Mouse (Mus musculus) lung, postnatal 25 days (tissue): ENCODE measurements at regions not wholly inside any gene's neighbourhood (a gene's known extent, or its start where the extent isn't known, plus 50 kb on each side); places are given as distances from the start of the nearest gene placed in this dataset.

Source experiments
- DNase-seq: peaks from one replicate; pipeline ENCODE4 v3.0.0; 2022; ENCODE audit warnings: low spot score

DNA sequence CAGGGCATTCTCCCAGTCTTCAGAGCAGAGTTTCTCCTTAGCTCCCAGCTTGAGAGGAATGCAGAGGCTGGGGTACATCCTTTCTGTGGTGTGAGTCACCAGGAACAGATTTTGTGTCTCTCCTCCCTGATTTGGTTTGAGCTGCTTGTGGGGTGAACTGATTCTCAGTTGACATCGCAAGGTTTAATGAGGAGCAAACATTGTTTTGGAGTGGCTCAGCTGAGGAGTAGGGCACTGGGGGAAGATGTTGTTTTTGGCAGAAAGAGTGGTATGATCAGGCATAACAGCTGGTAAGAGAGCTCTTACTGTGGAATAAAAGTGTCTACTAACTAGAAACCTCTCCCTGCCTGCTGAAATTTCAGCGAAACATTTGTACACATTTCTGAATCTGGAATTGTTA lies 519.4 kb upstream of the Fam241a start:
- no peak for DNase-seq

DNA sequence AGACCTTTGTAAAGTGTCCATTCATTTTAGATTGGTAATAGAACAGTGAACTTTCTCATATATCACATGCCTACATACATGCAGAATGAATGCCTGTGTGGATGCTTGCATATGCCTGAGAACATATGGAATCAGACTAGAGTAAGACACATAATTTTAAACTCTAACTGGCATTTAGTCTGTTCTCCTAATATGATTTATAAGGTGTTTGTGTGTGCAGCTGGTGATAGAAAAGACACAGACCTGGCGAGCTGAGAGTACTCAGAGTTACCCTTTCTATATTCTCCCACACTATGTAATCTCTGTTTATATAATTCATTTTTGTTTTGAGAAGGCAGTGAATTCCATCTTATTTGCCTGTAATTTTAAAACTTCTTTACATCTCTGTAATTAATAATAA lies 517.4 kb upstream of the Fam241a start:
- DNase-seq: no peak

DNA sequence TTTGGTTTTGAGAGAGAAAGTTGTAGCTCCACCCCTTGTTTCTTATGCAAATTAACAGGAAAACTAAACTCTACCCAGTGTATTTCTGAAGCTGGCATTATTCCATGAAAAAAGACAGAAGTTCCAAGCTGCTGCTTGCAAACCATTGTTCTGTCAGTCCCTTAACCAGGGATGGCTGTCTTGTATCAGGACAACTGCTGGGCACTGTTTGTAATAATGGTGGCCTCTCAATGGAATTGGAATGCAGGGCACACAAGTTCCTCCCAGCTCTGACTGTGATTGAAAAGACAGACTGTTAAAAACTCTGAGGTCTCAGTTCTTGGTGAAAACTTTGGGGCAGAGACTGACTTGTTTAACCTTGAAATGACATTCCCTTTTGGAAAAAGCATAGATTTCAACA lies 516.0 kb upstream of the Fam241a start:
- no peak for DNase-seq

DNA sequence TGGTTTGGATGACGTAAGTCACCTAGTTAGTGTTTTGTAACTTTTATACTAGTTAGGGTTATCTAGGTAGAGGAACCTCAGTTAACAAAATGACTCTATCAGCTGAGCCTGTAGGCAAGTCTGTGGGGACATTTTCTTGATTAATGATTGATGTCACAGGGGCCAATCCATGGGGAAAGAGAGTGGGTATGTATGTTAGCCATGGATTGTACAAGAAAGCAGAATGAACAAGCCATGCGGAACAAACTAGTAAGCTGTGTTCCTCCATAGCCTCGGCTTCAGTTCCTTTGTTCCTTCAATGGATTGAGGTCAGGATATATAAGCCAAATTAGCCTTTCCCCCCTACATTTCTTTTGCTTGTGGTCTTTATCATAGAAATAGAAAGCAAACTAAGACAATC lies 498.7 kb upstream of the Fam241a start:
- DNase-seq: no peak

DNA sequence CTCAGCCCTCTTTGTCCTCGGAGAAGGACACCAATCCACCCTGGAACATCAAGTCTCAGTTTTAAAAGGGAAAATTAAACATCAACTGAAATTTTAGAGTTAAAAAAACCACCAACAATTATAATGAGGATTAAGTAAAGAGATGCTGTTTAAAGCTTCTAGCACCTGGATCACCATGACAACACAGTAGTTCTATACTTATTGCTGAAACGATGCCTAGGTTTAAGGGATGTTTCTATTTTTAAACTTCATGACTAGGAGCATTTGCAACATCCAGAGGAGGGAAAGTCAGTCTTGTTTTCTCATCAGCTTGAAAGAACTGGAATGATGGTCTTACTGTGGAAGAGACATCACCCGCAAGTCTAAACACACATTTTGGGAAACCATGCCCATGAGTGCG lies 484.5 kb upstream of the Fam241a start:
- no peak for DNase-seq

DNA sequence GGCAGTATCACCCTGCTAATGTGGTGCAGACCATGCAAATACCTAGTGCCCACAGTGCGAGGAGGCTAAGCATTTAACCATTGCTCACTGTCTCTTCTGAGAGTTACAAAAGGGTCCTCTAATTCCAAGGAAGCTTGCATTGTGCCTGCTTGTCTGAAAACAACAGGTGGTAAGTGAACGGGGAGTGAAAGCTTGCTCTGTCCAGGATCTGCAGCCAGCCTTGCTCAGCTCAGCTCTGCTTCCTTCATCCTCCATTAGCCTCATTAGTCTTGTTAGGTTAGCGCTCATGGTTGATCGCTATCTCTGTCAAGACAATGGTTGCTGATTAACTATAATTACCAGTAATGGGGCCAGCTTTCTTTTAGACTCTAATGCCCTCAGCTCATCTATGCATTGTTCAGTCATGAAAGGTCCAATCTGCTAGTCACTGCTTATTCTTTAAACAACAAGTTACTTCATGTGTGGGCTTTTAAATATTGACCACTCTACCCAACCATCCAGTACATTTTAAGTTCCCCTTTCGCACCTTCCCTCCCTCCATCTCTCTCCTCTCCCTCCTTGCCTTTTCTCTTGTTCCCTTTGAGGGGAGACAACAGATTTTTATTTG lies 473.5 kb upstream of the Fam241a start:
- DNase-seq: no peak

DNA sequence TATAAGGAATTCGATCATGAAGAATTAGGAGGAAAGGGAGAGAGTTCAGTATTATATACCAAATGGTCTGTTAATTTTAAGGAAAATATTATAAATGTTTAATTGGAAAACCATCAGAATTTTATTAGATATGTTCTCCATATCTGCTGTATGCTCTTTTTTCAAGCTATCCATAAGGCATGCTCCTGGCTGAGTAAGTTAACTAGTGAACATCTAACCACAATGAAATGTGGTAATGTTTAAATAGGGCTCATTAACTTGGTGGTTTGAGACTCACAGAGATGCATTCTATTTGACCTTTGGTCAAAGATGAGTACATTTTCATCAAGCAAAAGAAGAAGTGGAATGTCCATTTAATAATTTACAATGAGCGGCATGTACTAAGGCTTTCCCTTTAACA lies 466.2 kb upstream of the Fam241a start:
- no peak for DNase-seq

DNA sequence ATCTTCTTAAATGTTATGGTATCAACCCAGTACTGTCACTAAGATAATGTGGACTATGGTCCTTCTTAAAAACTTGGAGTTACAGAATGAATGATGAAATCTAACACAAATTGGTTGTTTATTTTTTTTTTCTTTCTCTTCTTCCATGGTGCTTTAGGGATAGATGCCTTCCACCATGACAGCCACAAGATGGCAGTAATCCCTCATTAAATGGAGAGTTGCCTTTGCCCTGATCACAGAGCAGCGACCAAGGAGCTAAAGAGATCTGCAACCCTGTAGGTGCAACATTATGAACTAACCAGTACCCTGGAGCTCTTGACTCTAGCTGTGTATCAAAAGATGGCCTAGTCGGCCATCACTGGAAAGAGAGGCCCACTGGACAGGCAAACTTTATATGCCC lies 453.0 kb upstream of the Fam241a start:
- DNase-seq: peak; percentile 1

DNA sequence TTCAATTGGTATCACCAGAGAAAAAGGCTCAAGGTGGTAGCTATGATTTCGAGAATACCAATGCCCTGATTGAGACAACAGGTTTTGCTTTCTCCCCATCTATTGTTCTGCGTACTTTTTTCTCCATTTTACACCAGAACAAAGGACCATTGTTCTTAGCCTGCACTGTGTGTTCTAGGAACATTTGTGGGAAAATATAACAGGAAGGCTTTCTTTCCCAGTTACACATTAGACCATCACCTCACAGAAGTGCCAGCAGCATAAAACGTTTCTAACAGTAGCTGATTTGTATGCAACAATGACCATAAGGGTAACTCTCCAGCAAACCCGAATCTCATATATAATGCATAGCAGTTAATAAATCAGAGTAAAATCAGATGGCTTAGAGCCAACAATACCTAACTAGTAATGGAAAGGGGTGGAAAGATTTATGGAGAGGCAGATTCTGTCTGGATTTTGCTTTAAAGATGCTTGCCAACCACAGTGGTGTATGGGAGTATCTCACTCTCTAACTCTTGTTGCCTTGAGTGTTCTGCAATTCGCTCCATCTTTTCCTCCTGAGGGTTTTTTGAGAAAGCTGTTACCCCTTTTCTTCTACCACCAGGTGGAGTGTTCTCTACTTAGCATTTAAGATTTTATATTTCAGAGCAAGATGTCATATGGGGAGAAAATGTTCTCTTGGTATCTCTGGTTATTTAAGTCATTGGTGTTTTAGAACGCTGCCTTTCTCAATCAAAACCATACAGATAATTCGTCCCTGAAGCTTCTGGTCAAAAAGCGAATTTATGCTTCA lies 451.9 kb upstream of the Fam241a start:
- no peak for DNase-seq

DNA sequence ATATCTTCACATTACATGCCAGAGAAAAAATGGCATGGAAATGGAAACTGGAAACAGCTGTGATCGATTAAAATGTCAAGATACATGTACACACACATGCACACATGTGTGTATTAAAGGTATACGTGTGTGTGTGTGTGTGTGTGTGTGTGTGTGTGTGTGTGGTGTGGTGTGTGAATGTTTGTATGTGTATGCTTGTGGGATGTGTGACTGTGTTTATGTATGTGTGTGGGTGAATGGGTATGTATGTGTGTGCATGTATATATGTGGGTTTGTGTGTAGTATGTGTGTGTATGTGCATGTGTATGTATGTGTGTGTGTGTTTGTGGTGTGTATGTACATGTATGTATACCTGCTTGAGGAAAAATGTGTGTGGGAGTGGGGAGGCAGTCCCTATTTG lies 441.4 kb upstream of the Fam241a start:
- no peak for DNase-seq

DNA sequence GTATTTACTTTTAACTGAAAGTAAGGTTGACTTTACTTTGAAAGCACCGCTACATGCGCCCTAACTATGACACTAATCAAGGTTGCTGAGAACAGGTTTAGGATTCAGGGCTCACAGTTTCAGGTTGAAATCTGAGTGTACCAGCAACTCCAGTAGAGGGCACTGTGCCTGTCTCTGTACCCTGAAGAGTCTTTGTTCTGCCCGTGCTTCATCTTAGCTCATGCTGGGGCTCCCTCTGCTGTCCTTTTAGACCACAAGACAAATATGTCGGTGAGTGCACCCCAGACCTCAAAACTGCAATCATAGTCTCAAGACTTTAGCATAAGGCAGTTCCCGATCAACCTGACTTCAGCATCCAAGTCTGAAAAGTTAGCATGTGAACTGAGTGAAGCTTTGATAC lies 440.9 kb upstream of the Fam241a start:
- peak; percentile 61 for DNase-seq

DNA sequence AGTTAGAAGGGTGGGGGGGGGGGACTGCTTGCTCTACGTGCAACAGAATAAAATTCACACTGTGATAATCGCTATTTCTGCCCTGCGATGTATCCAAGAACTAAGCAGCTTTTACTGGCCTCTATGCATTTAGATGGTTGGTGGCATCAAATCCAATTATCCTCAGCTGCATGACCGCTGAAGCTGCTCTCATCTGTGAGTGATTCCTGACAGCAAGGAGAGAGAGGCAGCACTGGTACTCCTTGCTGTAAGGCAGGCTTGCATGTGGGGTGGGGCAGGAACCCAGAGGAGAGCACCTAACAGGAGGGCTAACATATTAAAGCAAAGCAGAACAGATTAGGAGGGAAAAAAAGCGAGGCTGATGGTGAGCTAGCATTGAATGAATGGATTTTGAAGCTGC lies 431.6 kb upstream of the Fam241a start:
- no peak for DNase-seq

DNA sequence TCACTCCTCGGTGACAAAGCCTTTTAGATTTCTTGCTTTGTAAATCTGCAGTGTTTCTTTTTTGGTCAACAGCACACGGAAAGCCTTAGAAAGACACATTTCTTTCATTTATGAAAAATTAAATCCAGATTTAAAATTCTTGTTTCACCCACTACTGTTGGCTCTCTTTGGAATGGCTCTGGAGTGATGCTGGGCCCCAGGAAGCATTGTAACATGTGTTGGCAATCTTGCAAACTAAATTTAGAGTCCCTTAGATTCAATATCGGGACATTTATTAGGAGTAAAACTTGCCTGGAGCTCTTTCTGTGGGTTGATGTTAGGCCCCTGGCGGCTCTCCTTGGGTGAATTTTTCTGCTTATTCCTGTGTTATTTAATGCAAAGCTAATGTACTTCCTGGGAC lies 405.2 kb upstream of the Fam241a start:
- no peak for DNase-seq

DNA sequence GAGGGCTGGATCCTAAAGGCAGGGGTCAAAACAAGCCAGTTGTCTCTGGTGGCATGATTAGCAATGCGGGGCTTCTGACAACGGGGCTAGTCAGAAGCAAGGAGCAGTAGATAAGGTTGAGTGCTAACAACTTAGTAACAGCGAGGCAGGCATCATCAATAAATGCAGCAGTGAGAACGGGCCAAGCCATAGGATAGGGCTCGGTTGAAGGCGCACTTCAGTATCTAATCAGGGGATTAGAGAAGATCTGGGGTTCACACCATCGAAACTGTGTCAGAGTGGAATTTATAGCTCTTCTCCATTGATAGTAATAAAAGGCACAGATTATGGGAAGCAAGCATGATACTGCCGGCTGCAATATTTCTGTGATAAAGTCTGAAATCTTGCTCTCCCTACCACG lies 402.0 kb upstream of the Fam241a start:
- no peak for DNase-seq

DNA sequence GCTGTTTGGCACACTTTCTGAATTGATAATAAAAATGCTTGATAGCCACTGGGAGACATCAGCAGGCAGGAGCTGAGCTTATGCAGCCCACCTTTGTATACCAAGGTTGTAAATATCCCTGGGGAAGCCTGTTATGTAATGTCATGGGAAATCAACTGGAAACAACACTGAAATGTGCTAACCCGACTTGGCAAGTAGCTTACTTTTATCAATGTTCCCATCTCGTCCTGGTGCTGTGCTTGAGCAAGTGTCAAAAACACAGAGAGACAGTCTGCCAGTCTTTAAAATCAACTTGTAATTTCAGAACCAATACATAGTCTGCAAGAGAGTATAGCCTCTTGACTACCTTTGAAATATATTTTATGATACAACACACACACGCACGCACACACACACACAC lies 391.7 kb upstream of the Fam241a start:
- no peak for DNase-seq

DNA sequence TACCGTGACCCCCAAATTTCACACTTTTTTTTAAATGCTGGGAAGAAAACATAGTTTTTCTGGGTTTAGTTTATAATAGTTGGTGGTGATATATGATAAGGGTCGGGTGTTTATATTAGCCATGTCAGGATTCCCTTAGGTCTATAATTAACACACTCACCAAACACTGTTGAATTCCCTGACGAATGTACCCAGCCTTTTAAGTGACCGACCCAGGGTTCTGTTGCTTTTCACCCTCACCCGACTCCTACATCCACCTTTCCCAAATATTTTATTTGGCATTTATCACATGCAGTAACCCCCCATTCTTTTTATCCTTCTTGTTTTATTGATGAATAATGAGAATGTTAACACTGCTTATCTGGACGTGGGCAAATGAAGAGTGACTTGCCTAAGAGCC lies 389.1 kb upstream of the Fam241a start:
- DNase-seq: no peak

DNA sequence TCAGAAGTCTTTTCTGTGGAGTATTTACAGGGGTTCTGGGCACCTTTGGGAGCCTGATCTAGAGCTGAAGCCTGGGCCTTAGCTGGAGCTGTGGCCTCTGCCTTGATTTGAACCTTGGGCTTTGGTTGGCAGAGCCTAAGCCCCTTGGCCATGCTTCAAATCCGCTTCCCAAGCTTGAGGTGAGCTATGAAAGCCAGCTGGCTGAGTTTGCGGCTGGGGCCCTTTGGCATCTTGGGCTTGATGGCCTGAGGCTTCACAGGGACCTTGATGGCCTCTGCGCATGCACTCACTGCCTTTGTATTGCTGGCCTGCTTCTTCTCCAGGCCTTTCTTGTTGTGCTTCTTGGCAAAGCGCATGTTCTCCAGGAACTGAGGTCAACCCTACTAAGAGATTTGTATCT lies 384.5 kb upstream of the Fam241a start:
- no peak for DNase-seq

DNA sequence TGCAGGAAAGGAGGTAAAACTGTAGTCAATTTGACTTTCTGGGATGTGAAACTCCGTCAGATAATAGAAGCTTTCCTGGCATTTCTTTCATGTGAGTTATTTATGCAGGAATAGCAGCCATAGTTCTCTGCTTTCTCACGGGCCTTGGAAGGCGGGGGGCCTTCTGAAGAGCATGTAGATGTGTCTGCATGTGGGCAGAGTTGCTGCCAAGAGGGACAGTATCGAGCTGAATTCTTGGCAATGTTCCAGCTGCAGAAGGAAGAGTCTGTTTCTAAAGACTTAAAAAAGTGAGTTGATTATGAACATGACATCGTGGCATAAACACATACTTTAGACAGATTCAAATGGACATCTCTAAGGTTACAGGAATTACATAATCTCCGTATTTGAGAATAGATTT lies 374.5 kb upstream of the Fam241a start:
- DNase-seq: no peak

DNA sequence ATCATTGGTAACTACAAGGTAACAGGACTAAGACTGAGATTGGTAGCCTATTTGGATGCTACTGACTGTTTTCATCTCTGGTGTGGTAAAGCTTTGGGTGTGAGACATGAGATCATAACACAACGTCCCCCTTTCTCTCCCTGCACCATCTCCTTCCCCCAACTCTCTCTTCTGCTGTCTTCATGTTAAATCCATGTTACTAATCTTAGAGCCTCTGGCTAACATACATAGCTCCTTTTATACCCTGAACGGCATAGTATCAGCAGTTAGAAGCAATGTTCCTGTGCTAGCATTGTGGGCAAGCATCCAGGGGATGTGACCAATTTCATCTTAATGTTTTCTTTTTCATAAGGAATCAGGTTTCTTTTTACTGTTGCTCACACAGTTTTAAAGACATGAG lies 365.1 kb upstream of the Fam241a start:
- DNase-seq: no peak

DNA sequence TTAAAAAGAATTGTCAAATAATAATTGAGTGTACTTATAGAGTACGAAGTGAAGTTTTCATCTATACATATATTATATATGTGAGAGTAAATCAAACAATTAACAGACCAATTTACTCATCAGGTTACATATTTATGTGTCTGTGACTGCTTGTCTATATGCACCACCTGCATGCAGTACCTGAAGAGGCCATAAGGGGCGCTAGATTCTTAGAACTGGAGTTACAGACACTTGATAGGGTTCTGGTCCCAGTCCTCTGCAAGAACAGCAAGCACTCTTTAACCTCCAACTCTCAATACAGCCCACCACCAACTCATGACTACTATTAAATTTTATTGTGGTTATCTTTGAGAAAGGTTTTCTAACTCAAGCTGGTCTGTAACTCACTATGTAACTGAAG lies 351.7 kb upstream of the Fam241a start:
- no peak for DNase-seq

DNA sequence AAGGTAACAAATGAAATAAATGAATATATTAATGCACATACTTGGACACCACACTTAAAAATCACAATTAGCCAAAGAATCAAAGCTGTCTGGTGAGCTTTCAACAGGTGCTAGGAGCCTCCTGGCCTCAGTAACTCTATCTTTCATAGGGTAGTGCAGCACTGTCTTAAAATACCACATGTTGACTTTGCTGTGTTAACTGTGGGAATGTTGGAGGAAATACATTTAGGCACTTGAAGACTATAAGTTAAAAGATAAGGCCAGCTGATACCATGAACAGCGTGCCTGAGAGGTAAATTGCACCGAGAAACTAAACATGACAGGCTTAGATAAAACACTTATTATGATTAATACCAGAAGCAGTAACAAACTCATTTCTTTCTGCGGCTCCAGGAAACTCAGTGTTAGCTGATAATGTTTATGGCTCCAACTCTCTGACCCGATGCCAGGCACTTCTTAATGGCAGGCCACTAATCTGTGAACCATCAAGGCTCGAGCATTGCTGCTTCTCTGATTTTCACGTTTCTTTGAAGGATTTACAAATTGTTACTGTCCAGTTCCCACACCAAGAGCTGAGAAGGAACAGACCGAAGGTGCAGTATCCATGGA lies 343.8 kb upstream of the Fam241a start:
- no peak for DNase-seq

DNA sequence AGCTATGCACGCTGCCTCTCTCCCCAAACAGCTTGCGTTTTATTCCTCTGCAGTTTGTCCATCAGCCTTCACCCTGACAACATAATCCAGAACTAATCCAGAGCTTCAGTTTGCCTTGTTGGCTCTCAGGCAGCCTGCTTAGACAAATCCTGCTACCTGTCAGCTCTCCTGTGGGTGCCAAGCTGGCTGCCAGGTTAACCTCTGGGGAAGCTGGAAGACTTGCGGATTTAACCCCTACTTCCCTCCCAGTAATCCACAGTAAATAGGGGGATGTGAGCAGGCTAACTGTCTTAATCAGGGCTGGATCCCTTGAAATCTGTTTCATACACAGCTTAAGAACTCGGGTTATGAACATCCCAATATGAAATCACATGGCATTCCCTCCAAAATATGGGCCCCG lies 334.3 kb upstream of the Fam241a start:
- DNase-seq: no peak

DNA sequence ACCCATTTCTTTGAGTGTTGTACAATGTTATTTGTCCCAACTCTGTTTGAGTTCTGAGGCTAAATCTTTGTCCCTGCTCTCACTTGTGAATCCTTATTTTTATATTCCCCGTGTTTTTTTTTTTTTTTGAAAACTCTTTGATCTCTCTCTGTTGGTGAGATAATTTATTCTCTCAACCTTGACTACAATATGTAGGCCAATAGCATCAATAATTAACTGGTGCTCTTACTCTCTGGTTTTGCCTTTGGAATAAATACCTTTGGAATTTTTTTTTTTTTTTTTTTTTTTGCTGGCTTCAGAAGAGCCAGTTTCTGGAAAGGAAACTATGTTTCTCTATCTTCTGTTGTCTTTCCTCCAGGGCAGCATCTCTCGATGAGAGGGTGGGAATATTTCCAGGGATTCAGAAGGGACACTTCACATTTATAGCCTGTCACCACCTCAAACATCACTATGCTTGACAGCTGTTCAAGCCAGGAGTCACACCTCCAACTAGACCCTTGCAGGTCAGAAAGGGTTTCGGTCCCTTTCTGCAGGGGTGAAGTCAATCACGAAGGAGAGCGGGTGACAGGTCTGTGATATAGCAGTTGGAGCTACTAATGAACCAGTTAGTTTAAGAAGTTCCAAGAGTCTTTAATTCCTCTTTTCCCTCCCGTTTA lies 330.9 kb upstream of the Fam241a start:
- DNase-seq: no peak
